21 mouse cellular contexts compared by ENCODE assay signal in the genomic region with DNA sequence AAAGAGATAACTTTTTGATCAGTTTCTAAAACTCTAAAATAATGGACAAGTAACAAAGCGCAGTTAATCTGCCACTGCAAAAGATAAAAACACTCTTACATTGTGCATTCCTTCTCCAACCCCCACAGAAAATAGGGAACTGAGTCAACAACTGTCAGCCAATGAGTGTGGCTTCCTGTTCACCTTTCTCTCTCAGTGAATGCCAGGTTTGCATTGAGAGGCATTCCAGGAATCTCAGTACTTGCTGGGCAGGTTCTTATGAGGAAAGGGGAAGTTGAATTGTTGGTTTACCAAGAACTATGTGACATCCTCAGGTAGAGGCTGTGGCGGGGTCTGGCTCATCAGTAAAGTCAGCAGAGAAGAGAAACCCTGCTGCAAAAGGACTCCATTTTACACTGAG. TPM values are rescaled to one million over a fixed set of nuclear protein-coding genes. Genes with fewer than 3 reads are reported as not detected.
DNase-seq lines count a peak whose midpoint lies in the region; ATAC-seq and TF ChIP-seq lines count a peak whose summit lies in the region.
"Had no signal": no experiment of that assay in that cellular context is flagged by ENCODE, and none has a peak within 500 bp of the region (broad histone marks: within the 10 kb centered on the region; RNA-seq: fewer than 3 reads in every experiment).

No protein-coding gene starts in this region.

- peaks cover 55% of the 10 kb centered on the region for H3K36me3 ChIP-seq in lung, embryonic 14.5 days (ENCODE audit: insufficient read depth)
- peaks cover 21% of the 10 kb centered on the region for H3K36me3 ChIP-seq in small intestine, adult 2 months (ENCODE audit: control insufficient read depth, insufficient read depth, low read length)
- H3K36me3 ChIP-seq in forebrain, embryonic 14.5 days (ENCODE audit: control insufficient read depth, insufficient read depth, low read length) = peaks cover 46% of the 10 kb centered on the region

- H3K27me3 ChIP-seq in lung, embryonic 14.5 days (ENCODE audit: insufficient read depth, low read length) = no peaks in the 10 kb centered on the region
- no peaks in the 10 kb centered on the region for H3K27me3 ChIP-seq in small intestine, adult 2 months (ENCODE audit: control insufficient read depth, insufficient read depth, low read length)
- H3K27me3 ChIP-seq in forebrain, embryonic 14.5 days (replicated peaks; ENCODE audit: control insufficient read depth, insufficient read depth, low read length) = no peaks in the 10 kb centered on the region
- H3K27me3 ChIP-seq: CH12.LX; heart, embryonic 15.5 days; hindbrain, embryonic 13.5 days; kidney, embryonic 15.5 days; liver, embryonic 12.5 days; megakaryocyte, embryonic 14.5 days; neural tube, embryonic 13.5 days had no signal

- H3K4me1 ChIP-seq in lung, embryonic 14.5 days (ENCODE audit: insufficient read depth) = no peaks in the 10 kb centered on the region
- H3K4me1 ChIP-seq in small intestine, adult 2 months (ENCODE audit: control insufficient read depth, insufficient read depth, insufficient read length, low read length) = peaks cover 6% of the 10 kb centered on the region; the same call in 1 of the 2 replicates
- H3K4me1 ChIP-seq in forebrain, embryonic 14.5 days (ENCODE audit: control insufficient read depth, insufficient read depth, low read length) = 0 out of 2 replicates have a peak, but pooled peaks cover 3% of the 10 kb centered on the region
- H3K4me1 ChIP-seq: hindbrain, embryonic 13.5 days; kidney, embryonic 15.5 days; liver, embryonic 12.5 days had no signal

- no peak overlapping the region for H3K4me3 ChIP-seq in lung, embryonic 14.5 days (ENCODE audit: low read depth, low read length)
- H3K4me3 ChIP-seq in small intestine, adult 2 months (ENCODE audit: low read depth, low read length) = no peak overlapping the region
- no peak overlapping the region for H3K4me3 ChIP-seq in forebrain, embryonic 14.5 days (ENCODE audit: low read depth, low read length)
- H3K4me3 ChIP-seq: heart, embryonic 15.5 days; hindbrain, embryonic 13.5 days; kidney, embryonic 15.5 days; liver, embryonic 12.5 days; megakaryocyte, embryonic 14.5 days; neural tube, embryonic 13.5 days had no signal

- no peak for TF ChIP-seq POLR2A in small intestine, adult 2 months (IDR thresholded peaks at IDR 0.05; ENCODE audit: low read depth, low read length)

- TF ChIP-seq CTCF in lung, embryonic 14.5 days (IDR thresholded peaks at IDR 0.05; ENCODE audit: low read depth) = no peak
- TF ChIP-seq CTCF in small intestine, adult 2 months (IDR thresholded peaks at IDR 0.05; ENCODE audit: extremely low read depth, insufficient read length, insufficient replicate concordance, low read depth, low read length) = no peak

- no peak overlapping the region for H3K27ac ChIP-seq in lung, embryonic 14.5 days (ENCODE audit: low read depth)
- peak overlapping the region; percentile 90 for H3K27ac ChIP-seq in small intestine, adult 2 months (ENCODE audit: insufficient read depth, low read depth, low read length)
- no peak overlapping the region for H3K27ac ChIP-seq in forebrain, embryonic 14.5 days (ENCODE audit: low read depth, low read length)
- H3K27ac ChIP-seq: heart, embryonic 15.5 days; hindbrain, embryonic 13.5 days; kidney, embryonic 15.5 days; liver, embryonic 12.5 days; neural tube, embryonic 13.5 days had no signal

- 67% methylated on average over 2 of the region's 2 CpGs for WGBS in lung, embryonic 14.5 days
- 37% methylated on average over 2 of the region's 2 CpGs for WGBS in small intestine, adult 2 months
- 85% methylated on average over 2 of the region's 2 CpGs for WGBS in forebrain, embryonic 14.5 days

- DNase-seq in ES-CJ7 (ENCODE audit: low read depth, low spot score) (peak; percentile 19), R1 (ENCODE audit: low read depth, low spot score) (peak; percentile 86)
- peak; percentile 52 for DNase-seq in lung, embryonic 14.5 days
- no peak for DNase-seq in right cerebral cortex, adult 18-20 months
- no peak for DNase-seq in heart, adult 8-10 months (ENCODE audit: low spot score)
- no peak for DNase-seq in forebrain, embryonic 14.5 days (ENCODE audit: low spot score)
- DNase-seq: adrenal gland, postnatal 25 days; cerebellum, postnatal 25 days; forebrain, postnatal 0 days; gastrocnemius, postnatal 25 days; layer of hippocampus, adult 9-11 months; left cerebral cortex, postnatal 4 days; retina, postnatal 1 day had no signal

- no peaks in the 10 kb centered on the region for H3K9me3 ChIP-seq in lung, embryonic 14.5 days (ENCODE audit: low read depth, low read length)
- H3K9me3 ChIP-seq in forebrain, embryonic 14.5 days (replicated peaks; ENCODE audit: control insufficient read depth, low read length) = no peaks in the 10 kb centered on the region
- H3K9me3 ChIP-seq: heart, embryonic 15.5 days; hindbrain, embryonic 13.5 days; kidney, embryonic 15.5 days; liver, embryonic 12.5 days; megakaryocyte, embryonic 14.5 days; neural tube, embryonic 13.5 days had no signal

- H3K4me2 ChIP-seq in lung, embryonic 14.5 days = no peak overlapping the region
- H3K4me2 ChIP-seq in forebrain, embryonic 14.5 days (ENCODE audit: low read length) = no peak overlapping the region
- H3K4me2 ChIP-seq: heart, embryonic 15.5 days; hindbrain, embryonic 13.5 days; kidney, embryonic 15.5 days; liver, embryonic 12.5 days; neural tube, embryonic 13.5 days had no signal

- peak; percentile 35; the same call in 1 of the 2 replicates for ATAC-seq in lung, embryonic 14.5 days (ENCODE audit: insufficient read depth)
- no peak for ATAC-seq in forebrain, embryonic 14.5 days
- ATAC-seq: forebrain, postnatal 0 days; liver, embryonic 12.5 days had no signal

- H3K9ac ChIP-seq in lung, embryonic 14.5 days = no peak overlapping the region
- H3K9ac ChIP-seq in forebrain, embryonic 14.5 days (ENCODE audit: low read length) = no peak overlapping the region
- H3K9ac ChIP-seq: forebrain, postnatal 0 days; heart, embryonic 15.5 days; hindbrain, embryonic 13.5 days; kidney, embryonic 15.5 days; liver, embryonic 12.5 days; neural tube, embryonic 13.5 days had no signal

RNA-seq across cellular contexts. Expression of a gene that starts 27.5 kb away (rescaled TPM):
- polyA plus RNA-seq in lung, embryonic 14.5 days (2014; fragmentation: Nextera tagmentation; extraction: Ambion mirVana) = 7.9 and 8.7 TPM in 2 replicates
- polyA plus RNA-seq in small intestine, adult 2 months (2012; rRNA removed) = 26.9 and 57.0 TPM in 2 replicates
- 10 to 100 TPM; 29.3 to 37.5 (median 33.3) TPM for total RNA-seq in heart, adult 8-10 months (2022)
- polyA plus RNA-seq in forebrain, embryonic 14.5 days (2014; fragmentation: Nextera tagmentation; extraction: Ambion mirVana) = 13.6 and 14.9 TPM in 2 replicates

RNA-seq across cellular contexts. Expression of a gene that starts 31.0 kb away (rescaled TPM):
- polyA plus RNA-seq in lung, embryonic 14.5 days (2014; fragmentation: Nextera tagmentation; extraction: Ambion mirVana) = 42.3 and 42.8 TPM in 2 replicates
- polyA plus RNA-seq in small intestine, adult 2 months (2012; rRNA removed) = 23.0 and 32.5 TPM in 2 replicates
- 10 to 100 TPM; 29.5 to 40.6 (median 36.0) TPM for total RNA-seq in heart, adult 8-10 months (2022)
- 25.6 and 27.3 TPM in 2 replicates for polyA plus RNA-seq in forebrain, embryonic 14.5 days (2014; fragmentation: Nextera tagmentation; extraction: Ambion mirVana)

Comparison
In these comparisons a context has a peak if more than half of its experiments do, and no peak if none do; other contexts are left out.
1. DNase-seq: peak in ES-CJ7 (single experiment), R1 (single experiment) and lung, embryonic 14.5 days (single experiment); none in right cerebral cortex, adult 18-20 months (single experiment), heart, adult 8-10 months (single experiment) and forebrain, embryonic 14.5 days (single experiment).